Mouse (Mus musculus): Measurements from ENCODE around the gene Cep164. TPM values are rescaled to one million over a fixed set of nuclear protein-coding genes. Genes with fewer than 3 reads are reported as not detected.
"Not testable (repeated sequence)": the region's sequence is repeated elsewhere in the genome, so short reads cannot be mapped to it uniquely, and the experiment has no call there.

Gene Cep164
- polyA plus RNA-seq, 1 experiment from 2014 or later = 12.2 TPM

DNA sequence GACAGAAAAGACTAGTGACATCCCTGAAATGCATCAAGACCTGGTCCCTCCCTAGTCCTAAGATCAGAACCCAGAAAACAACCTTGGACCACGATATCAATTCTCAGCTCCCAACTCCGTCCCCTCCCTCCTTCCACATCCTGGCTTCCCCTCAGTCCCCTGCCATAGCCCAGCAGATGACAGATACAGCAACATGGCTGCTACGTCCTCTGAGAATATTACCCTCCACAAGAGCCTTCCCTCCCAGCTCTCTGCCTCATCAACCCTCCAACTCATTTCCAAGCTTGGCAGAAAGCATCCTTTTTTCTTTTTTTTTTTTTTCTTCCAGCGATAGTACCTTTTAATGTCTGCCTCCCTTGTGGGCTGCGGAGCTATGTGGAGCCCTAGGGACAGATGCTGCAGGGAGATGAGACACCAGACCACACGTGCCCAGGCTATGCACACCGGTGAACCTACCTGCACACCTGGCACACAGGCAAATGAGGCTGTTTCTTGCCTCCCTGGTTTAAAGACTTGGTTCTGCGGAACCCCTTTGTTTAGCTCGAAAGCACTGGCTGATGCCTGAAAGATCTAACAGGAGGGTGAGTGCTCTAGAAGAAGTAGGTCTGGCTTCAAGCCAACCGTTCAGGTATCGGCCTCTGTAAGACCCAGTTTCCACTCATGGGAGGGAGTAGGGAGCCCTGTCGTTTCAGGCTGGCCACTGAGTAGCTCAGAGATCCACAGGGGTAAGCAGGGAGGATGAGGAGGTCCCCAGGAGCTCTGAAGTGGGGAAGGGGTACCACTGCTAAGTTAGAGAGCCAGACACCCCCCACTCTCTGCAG, 45.0 kb downstream of the Cep164 start:
- WGBS = 62% methylated on average over 12 of the region's 12 CpGs

DNA sequence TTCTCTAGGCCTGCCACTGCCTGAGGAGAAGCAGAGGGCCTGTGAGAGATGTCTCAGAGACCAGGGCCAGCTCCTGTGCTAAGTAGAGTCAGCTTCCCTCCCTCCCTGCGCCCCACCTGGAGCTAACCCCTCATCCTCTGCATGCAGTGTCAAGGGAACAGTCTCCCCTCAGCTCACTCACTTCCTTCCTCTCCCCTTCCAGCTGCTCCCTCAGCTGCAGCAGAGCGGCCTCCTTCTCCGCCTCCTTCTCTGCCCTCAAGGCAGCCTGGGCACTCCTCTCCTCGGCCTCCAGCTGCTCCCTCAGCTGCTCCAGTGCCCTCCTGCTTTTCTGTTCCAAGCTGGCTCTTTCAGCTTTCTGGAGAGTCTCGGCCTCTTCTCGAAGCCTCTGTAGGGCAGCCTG, 49.3 kb downstream of the Cep164 start:
- 59% methylated on average over 6 of the region's 6 CpGs for WGBS
- Histone ChIP-seq H3K36me3 (ENCODE audit: control insufficient read depth, insufficient read depth, low read length) (peaks cover 7% of the 10 kb centered on the region; the same call in 1 of the 2 replicates), H3K9ac (ENCODE audit: low read depth, low read length) (no peak overlapping the region), H3K9me3 (ENCODE audit: control insufficient read depth, low read length) (no peaks in the 10 kb centered on the region), H3K4me1 (ENCODE audit: control insufficient read depth, insufficient read depth, low read depth, low read length) (peaks cover 9% of the 10 kb centered on the region), H3K4me2 (ENCODE audit: low read length) (no peak overlapping the region), H3K27ac (ENCODE audit: low read depth, low read length) (no peak overlapping the region), H3K4me3 (ENCODE audit: low read length) (no peak overlapping the region), H3K27me3 (replicated peaks; ENCODE audit: control insufficient read depth, insufficient read depth, low read length) (no peaks in the 10 kb centered on the region)
- ATAC-seq = no peak

More for the DNA sequence above, 45.0 kb downstream of the Cep164 start:
- no peaks in the 10 kb centered on the region for H3K36me3 ChIP-seq (ENCODE audit: control insufficient read depth, insufficient read depth, low read length)
- ATAC-seq = peak; percentile 50; the same call in 1 of the 2 replicates
- H3K27ac ChIP-seq (ENCODE audit: low read depth, low read length) = peak overlapping the region; percentile 75
- H3K4me1 ChIP-seq (ENCODE audit: control insufficient read depth, insufficient read depth, low read depth, low read length) = peaks cover 9% of the 10 kb centered on the region
- H3K27me3 ChIP-seq (replicated peaks; ENCODE audit: control insufficient read depth, insufficient read depth, low read length) = no peaks in the 10 kb centered on the region
- H3K4me3 ChIP-seq (ENCODE audit: low read length) = no peak overlapping the region
- H3K9ac ChIP-seq (ENCODE audit: low read depth, low read length) = no peak overlapping the region
- H3K9me3 ChIP-seq (ENCODE audit: control insufficient read depth, low read length) = no peaks in the 10 kb centered on the region
- H3K4me2 ChIP-seq (ENCODE audit: low read length) = no peak overlapping the region

DNA sequence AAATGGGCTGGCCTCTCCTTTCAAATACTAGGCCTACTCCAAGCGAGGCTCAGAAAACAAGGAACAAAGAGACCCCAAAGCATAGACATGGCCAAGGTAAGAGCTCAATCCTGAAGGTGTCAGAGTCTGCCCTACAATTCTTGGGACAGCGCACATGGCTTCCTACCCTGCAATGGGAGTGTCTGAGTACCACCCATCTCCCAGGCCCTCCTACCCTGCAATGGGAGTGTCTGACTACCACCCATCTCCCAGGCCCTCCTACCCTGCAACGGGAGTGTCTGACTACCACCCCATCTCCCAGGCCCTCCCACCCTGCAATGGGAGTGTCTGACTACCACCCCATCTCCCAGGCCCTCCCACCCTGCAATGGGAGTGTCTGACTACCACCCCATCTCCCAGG, 52.3 kb downstream of the Cep164 start:
- peaks cover 22% of the 10 kb centered on the region for H3K36me3 ChIP-seq (ENCODE audit: control insufficient read depth, insufficient read depth, low read length)
- not testable (repeated sequence) for ATAC-seq; H3K27ac ChIP-seq (ENCODE audit: low read depth, low read length); H3K9me3 ChIP-seq (ENCODE audit: control insufficient read depth, low read length); H3K4me3 ChIP-seq (ENCODE audit: low read length); H3K27me3 ChIP-seq (replicated peaks; ENCODE audit: control insufficient read depth, insufficient read depth, low read length); H3K4me2 ChIP-seq (ENCODE audit: low read length); H3K4me1 ChIP-seq (ENCODE audit: control insufficient read depth, insufficient read depth, low read depth, low read length); H3K9ac ChIP-seq (ENCODE audit: low read depth, low read length)
- WGBS = 87% methylated on average over 3 of the region's 3 CpGs

DNA sequence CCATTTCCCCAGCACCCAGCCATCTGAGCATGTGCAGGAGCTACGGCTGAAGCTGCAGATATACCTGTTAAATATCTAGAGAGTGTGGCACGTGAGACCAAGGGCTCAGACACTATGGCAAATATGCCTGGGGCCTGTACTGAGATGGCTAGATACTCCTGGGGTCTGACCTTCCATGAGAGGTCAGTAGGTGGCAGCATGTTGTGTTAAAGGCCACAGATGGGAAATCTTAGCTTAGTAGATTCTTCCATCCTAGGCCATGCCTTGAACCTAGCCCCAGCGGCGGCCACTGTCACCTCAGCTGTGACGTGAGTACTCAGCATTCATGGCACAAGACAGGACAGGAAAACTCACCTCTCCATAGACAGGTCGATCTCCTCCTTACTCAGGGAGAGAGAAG, 54.4 kb downstream of the Cep164 start:
- WGBS = 93% methylated on average over 6 of the region's 6 CpGs
- Histone ChIP-seq H3K27ac (ENCODE audit: low read depth, low read length) (no peak overlapping the region), H3K4me1 (ENCODE audit: control insufficient read depth, insufficient read depth, low read depth, low read length) (no peaks in the 10 kb centered on the region), H3K4me3 (ENCODE audit: low read length) (no peak overlapping the region), H3K36me3 (ENCODE audit: control insufficient read depth, insufficient read depth, low read length) (peaks cover 26% of the 10 kb centered on the region), H3K4me2 (ENCODE audit: low read length) (no peak overlapping the region), H3K9ac (ENCODE audit: low read depth, low read length) (no peak overlapping the region), H3K27me3 (replicated peaks; ENCODE audit: control insufficient read depth, insufficient read depth, low read length) (no peaks in the 10 kb centered on the region), H3K9me3 (ENCODE audit: control insufficient read depth, low read length) (no peaks in the 10 kb centered on the region)
- ATAC-seq = no peak

DNA sequence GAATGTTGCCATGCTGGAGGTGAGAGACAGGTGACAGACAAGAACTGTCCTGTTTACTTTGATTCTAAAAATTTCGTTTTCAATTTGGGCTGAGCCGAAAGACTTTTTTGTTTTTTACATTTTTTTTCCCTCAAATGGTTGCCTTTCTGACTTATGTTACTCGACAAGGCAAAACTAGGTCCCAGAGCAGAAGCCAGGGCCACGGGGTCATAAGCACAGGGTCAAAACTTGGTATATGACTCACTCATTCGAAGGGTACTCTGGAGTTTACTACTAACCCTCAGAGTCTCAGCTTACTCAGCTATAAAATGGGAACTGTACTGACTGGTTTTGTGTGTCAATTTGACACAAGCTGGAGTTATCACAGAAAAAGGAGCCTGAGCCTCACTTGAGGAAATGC, 58.9 kb downstream of the Cep164 start:
- WGBS = 92% methylated on average over 5 of the region's 5 CpGs
- Histone ChIP-seq H3K36me3 (ENCODE audit: control insufficient read depth, insufficient read depth, low read length) (peaks cover 24% of the 10 kb centered on the region), H3K27me3 (replicated peaks; ENCODE audit: control insufficient read depth, insufficient read depth, low read length) (no peaks in the 10 kb centered on the region), H3K9me3 (ENCODE audit: control insufficient read depth, low read length) (no peaks in the 10 kb centered on the region), H3K4me3 (ENCODE audit: low read length) (no peak overlapping the region), H3K9ac (ENCODE audit: low read depth, low read length) (no peak overlapping the region), H3K4me1 (ENCODE audit: control insufficient read depth, insufficient read depth, low read depth, low read length) (no peaks in the 10 kb centered on the region; the same call in 1 of the 2 replicates), H3K27ac (ENCODE audit: low read depth, low read length) (no peak overlapping the region), H3K4me2 (ENCODE audit: low read length) (no peak overlapping the region)
- ATAC-seq = no peak

DNA sequence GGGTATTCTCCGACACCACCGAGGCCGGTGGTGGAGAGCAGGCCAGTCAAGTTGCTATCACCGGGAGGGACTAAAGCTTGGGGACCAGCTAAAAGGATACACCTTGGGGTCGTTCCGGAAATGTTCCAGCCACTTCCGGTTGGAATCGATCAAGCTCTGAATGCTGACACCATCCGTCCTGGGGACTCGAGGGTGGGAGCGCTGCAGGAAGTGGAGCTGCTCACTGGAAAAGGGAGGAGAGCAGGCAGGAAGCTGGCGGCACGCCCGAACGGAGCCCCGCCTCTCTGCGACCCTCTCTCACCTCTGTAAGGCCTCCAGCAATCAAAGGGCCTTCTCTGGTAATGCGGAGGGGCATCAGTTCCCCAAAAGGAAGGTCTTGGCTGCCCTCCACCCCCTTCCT, 60.1 kb downstream of the Cep164 start:
- Histone ChIP-seq H3K36me3 (ENCODE audit: control insufficient read depth, insufficient read depth, low read length) (peaks cover 18% of the 10 kb centered on the region), H3K9ac (ENCODE audit: low read depth, low read length) (no peak overlapping the region), H3K9me3 (ENCODE audit: control insufficient read depth, low read length) (no peaks in the 10 kb centered on the region), H3K27ac (ENCODE audit: low read depth, low read length) (no peak overlapping the region), H3K4me2 (ENCODE audit: low read length) (no peak overlapping the region), H3K27me3 (replicated peaks; ENCODE audit: control insufficient read depth, insufficient read depth, low read length) (no peaks in the 10 kb centered on the region), H3K4me3 (ENCODE audit: low read length) (no peak overlapping the region), H3K4me1 (ENCODE audit: control insufficient read depth, insufficient read depth, low read depth, low read length) (no peaks in the 10 kb centered on the region; the same call in 1 of the 2 replicates)
- WGBS = 88% methylated on average over 18 of the region's 18 CpGs
- no peak for ATAC-seq

DNA sequence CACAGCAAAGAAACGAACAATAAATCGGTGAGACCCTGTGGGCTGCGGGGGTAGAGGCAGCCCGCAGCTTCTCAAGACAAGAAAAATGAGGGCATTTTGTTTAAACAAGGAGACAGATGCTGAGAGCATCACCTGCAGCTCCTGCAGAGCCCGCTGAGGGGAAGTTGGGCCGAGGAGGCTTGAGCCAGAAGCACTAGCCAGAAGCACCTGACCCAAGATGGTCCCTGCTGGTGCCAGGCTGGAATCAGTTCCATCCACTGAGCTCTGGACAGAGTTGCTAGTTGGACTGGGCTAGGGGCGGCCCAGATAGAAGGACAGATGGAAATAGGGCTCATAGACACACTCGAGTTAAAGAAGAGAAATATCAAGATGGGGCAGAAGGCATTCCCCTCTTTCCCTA, 61.3 kb downstream of the Cep164 start:
- Histone ChIP-seq H3K4me2 (ENCODE audit: low read length) (no peak overlapping the region), H3K36me3 (ENCODE audit: control insufficient read depth, insufficient read depth, low read length) (peaks cover 12% of the 10 kb centered on the region), H3K9me3 (ENCODE audit: control insufficient read depth, low read length) (no peaks in the 10 kb centered on the region), H3K27me3 (replicated peaks; ENCODE audit: control insufficient read depth, insufficient read depth, low read length) (no peaks in the 10 kb centered on the region), H3K9ac (ENCODE audit: low read depth, low read length) (no peak overlapping the region), H3K4me1 (ENCODE audit: control insufficient read depth, insufficient read depth, low read depth, low read length) (no peaks in the 10 kb centered on the region; the same call in 1 of the 2 replicates), H3K27ac (ENCODE audit: low read depth, low read length) (no peak overlapping the region), H3K4me3 (ENCODE audit: low read length) (no peak overlapping the region)
- no peak for ATAC-seq
- 81% methylated on average over 8 of the region's 8 CpGs for WGBS

DNA sequence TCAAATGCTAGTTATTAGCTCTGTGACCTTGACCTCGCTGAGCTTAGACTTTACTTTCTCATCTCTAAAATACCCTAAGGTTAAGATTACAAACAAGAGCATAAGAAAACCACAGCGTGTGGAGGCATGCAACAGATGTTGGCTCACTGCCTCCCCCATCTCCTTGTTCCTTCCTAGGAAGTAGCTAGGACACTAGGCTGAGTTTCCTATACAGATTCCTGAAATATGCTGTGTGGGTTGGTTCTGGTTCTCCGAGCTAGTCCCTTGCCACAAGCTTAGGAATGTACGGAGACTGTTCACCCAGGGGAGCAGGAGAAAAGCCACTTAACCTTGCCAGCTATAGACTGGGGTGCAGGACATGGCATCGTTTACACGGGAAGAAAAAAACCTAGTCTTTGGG, 62.3 kb downstream of the Cep164 start:
- Histone ChIP-seq H3K36me3 (ENCODE audit: control insufficient read depth, insufficient read depth, low read length) (peaks cover 9% of the 10 kb centered on the region), H3K4me1 (ENCODE audit: control insufficient read depth, insufficient read depth, low read depth, low read length) (no peaks in the 10 kb centered on the region; the same call in 1 of the 2 replicates), H3K27ac (ENCODE audit: low read depth, low read length) (no peak overlapping the region), H3K9ac (ENCODE audit: low read depth, low read length) (no peak overlapping the region), H3K4me2 (ENCODE audit: low read length) (no peak overlapping the region), H3K27me3 (replicated peaks; ENCODE audit: control insufficient read depth, insufficient read depth, low read length) (no peaks in the 10 kb centered on the region), H3K4me3 (ENCODE audit: low read length) (no peak overlapping the region), H3K9me3 (ENCODE audit: control insufficient read depth, low read length) (no peaks in the 10 kb centered on the region)
- WGBS = 86% methylated on average over 6 of the region's 6 CpGs
- no peak for ATAC-seq

DNA sequence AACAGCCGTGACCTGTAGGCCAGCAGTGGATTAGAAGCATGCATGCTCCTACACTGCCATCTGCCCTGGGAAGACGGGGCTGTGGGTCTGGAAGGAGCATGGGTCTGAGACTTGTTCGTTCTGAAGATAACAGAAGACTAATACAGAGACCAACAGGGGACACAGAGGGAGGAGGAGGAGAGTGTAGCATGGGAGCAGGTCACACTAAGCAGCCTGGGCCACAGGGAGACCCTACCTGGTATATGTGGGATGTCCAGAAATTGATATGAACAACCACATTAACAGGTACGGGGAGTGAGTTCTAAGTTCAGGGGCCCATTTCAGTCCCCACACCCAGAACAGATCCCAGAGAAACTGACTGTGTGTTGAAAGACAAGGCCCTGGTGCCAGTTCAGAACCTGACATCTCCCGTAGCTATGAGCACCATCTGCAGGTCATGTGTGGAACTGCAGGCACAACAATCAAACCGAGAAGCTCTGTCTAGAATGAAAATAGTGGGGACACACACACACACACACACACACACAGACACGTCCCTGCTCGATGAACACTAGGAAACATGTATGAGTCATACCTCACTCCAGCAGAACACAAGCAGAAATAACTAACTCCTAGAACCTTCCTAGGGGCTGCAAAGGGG, 73.9 kb downstream of the Cep164 start:
- Histone ChIP-seq H3K4me2 (ENCODE audit: low read length) (no peak overlapping the region), H3K4me3 (ENCODE audit: low read length) (no peak overlapping the region), H3K4me1 (ENCODE audit: control insufficient read depth, insufficient read depth, low read depth, low read length) (no peaks in the 10 kb centered on the region), H3K9me3 (ENCODE audit: control insufficient read depth, low read length) (no peaks in the 10 kb centered on the region), H3K27ac (ENCODE audit: low read depth, low read length) (no peak overlapping the region), H3K9ac (ENCODE audit: low read depth, low read length) (no peak overlapping the region), H3K36me3 (ENCODE audit: control insufficient read depth, insufficient read depth, low read length) (peaks cover 7% of the 10 kb centered on the region), H3K27me3 (replicated peaks; ENCODE audit: control insufficient read depth, insufficient read depth, low read length) (no peaks in the 10 kb centered on the region)
- 39% methylated on average over 8 of the region's 8 CpGs for WGBS
- ATAC-seq = peak; percentile 54; the same call in 1 of the 2 replicates

Measured in hindbrain, embryonic 16.5 days (tissue).